Mouse (Mus musculus) left cerebral cortex, adult 8-10 months (tissue): ENCODE results near the gene Tmem151a. TPM values are rescaled to one million over a fixed set of nuclear protein-coding genes. Genes with fewer than 3 reads are reported as not detected.
A peak's percentile ranks its signal among the peaks of the same experiment; 100 is the strongest.

Experiments
- DNase-seq, 2 experiments: peaks; one replicate each; pipeline ENCODE4 v3.0.0; 2022; ENCODE audit warnings: low spot score in 2 of 2
- total RNA-seq, 4 experiments: library from RNA; stranded (reverse); gene quantifications; 2 replicates each; pipeline ENCODE4 v1.2.4; 2022

The Tmem151a gene
- total RNA-seq, 4 experiments from 2014 or later, result 135 to 156 (median 139) TPM

DNA sequence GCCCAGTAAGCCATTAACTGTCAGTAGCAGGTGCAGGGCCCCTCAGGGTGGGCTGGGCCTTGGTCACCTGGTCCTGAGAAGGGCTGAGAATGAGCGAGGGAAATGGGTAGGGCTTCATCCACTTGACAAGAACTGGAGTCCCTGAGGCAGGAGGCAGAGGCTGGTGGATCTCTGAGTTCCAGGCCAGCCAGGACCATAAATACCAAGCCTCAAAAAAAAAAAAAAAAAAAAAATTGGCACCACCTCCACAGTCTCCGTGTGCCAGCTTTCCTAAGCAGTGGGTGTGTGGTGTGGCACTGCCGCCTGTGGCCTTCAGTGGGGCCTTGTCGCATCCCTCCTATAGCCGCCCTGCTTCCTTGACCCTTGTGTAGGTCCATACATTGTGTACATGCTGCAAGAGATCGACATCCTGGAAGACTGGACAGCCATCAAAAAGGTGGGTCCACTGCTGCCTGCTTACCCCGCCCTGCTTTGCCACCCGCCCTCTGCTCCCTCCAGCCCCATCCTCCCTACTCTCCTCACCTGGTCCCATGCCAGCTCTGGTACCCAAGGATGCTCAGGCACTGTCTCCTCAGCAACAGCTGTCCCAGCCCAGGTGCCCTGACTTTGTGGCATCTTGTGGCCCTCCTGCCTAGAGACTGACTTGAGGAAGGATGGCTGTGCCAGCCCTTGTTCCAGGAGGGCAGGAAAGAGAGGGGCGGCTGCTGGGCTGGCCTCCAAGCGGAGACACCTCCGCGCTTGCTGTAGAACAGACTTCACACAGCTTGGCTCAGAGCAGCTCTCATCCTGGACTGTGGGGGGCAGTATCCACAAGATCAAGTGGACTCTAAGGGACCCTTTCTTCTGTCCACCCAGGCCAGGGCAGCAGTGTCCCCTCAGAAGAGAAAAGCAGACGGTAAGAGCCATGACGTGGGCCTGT is 36.9 kb downstream of the Tmem151a start:
- DNase-seq, result peak; percentile 59 to 83

- DNase-seq, result no peak
Observed at GRCm38 (mm10) chr19:5045531-5045930, 39.8 kb downstream of the Tmem151a start.

GRCm38 (mm10) chr19:5041588-5041987 is 43.7 kb downstream of the Tmem151a start:
- DNase-seq, result no peak

GRCm38 (mm10) chr19:5040862-5041523 is 44.3 kb downstream of the Tmem151a start, which contains the start of gene Brms1:
Gene Brms1 (plus strand): TSS chr19:5041354.
- peak; percentile 89 to 92 for DNase-seq

- peak in 1 of 2 experiments; percentile 28 for DNase-seq
Observed at GRCm38 (mm10) chr19:5039301-5040114, 45.8 kb downstream of the Tmem151a start.

DNA sequence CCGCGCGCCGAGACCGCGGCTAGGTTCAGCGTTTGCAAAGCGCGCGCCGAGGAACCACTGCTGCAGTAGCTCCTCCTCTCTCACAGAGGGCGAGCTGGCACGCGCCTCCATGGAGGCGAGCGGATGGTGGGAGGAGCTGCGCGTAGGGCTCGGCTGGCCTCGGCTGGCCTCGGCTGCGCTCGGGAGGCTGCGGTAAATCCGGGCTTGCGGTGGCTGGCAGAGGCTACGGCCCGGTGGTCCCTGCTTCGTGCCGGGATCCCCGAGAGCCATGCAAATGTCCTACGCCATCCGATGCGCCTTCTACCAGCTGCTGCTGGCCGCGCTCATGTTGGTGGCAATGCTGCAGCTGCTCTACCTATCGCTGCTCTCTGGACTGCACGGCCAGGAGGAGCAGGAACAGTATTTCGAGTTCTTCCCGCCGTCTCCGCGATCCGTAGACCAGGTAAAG is 46.6 kb downstream of the Tmem151a start, which contains the start of the genes B4gat1 and AC124502.3:
B4gat1 (plus strand) TSS at position 118 of the 448 bp plus-strand sequence.
AC124502.3 (plus strand) TSS at position 183 of the 448 bp plus-strand sequence.
- peak; percentile 70 to 89 for DNase-seq

- DNase-seq, result peak in 1 of 2 experiments; percentile 95
Observed at GRCm38 (mm10) chr19:5037678-5038571, 47.4 kb downstream of the Tmem151a start.

DNA sequence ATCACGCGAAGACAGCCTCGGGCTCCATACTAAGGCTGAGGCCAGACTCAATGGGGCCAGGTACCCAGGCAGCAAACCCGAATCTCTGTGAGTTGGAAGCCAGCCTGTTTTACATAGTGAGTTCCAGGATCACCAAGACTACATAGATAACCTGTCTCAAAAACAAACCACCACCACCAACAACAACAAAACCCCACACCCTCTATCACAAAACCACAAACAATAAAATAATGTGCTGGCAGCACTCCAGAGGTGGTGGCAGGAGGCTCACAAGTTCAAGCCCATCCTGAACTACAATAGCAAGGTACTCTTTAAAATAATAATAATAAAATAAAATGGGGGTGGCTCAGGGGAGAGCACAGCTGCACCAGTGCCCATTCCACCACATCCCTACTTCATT is 48.8 kb downstream of the Tmem151a start:
- DNase-seq, result no peak

GRCm38 (mm10) chr19:5032686-5033085 is 52.6 kb downstream of the Tmem151a start:
- no peak for DNase-seq

DNA sequence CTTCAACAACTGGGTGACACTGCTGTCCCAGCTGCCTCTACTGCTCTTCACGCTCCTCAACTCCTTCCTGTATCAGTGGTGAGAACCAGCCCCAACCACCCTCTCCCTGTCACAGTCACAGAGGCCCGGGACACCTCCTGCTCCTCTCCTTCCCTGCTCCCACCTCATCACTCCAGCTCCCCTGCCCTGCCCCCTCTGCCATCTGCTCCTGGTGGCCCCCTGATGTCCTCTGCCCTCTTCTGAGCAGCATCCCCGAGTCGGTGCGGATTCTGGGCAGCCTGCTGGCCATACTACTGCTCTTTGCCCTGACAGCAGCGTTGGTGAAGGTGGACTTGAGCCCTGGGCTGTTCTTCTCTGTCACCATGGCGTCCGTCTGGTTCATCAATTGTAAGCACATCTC is 59.2 kb downstream of the Tmem151a start:
- no peak for DNase-seq

DNA sequence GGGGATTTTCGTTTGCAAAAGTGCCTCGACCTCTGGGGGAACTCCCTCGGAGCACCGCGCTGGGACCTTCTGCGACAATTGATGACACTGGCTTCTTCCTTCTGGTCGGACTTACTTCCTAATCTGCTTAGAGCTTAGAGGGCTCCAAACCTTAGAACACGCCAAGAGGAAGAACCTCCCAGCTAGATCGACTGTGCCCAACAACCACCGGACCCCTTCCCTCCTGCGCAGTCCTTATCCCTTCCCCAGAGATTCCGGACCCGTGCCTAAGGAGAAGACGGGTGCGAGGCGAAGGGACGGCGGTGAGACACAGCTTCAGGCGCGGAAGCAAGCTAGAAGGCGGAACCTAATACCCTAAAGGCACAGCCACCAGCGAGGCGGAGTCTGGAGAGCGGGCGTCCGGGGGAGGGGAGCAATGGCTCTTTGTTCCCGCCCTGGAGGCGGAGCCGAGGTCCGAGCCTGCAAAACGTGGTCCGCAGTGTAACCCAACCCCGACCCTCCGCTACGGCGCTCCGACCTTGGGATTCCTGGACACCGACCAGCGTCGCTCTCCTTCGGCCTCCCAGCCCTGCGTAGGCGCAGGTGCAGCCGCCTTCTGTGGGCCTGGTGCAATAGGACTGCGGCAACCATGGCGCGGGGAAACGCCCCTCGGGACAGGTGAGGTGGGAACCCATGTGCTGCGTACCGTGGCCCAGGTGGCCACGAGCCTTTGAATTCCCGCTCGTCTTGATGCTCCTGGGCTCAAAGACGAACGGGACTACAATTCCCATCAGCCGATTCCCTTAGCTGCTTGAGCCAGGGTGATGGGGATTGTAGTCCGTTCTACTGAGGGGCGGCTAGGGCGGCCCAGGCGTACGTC is 61.5 kb downstream of the Tmem151a start, which contains the start of gene Slc29a2:
Slc29a2 (plus strand) TSS at position 240 of the 859 bp plus-strand sequence.
- DNase-seq, result peak; percentile 72 to 86

DNA sequence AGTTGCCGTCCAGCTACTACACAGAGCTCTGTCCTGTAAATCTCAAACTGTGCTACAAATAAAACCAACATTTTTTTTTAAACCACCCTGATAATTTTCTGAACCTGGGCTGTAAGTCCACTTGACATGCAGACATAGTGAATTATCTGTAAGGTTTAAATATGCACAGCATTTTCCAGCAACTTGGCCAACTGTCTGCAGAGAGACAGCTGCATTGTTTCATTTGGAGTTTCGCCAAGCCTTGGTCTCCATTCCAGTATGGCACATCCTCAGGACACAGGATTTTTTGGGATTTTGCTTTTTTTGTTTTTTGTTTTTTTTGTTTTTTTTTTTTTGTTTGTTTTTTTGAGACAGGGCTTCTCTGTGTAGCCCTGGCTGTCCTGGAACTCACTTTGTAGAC is 63.9 kb downstream of the Tmem151a start:
- DNase-seq, result no peak

Other genes starting within 250 kb of the Tmem151a start
- 10 to 100 TPM; 30.1 to 35.8 (median 33.5) TPM for gene Ccs, start 246.2 kb downstream of the Tmem151a start, total RNA-seq
- 1 to 10 TPM; 2.3 to 3.1 (median 2.6) TPM for gene Ccdc87, start 246.2 kb downstream of the Tmem151a start, total RNA-seq
- gene Ctsf, start 230.4 kb downstream of the Tmem151a start, total RNA-seq, result 100 to 1,000 TPM; 107 to 126 (median 122) TPM
- gene Actn3, start 207.6 kb downstream of the Tmem151a start, total RNA-seq, result 1 to 10 TPM; 1.2 to 5.7 (median 3.2) TPM
- 10 to 100 TPM; 22.4 to 30.1 (median 23.7) TPM for gene Zdhhc24, start 206.9 kb downstream of the Tmem151a start, total RNA-seq
- 10 to 100 TPM; 32.5 to 38.2 (median 36.5) TPM for gene Bbs1, start 178.9 kb downstream of the Tmem151a start, total RNA-seq
- gene Dpp3, start 157.2 kb downstream of the Tmem151a start, total RNA-seq, result 10 to 100 TPM; 39.2 to 45.0 (median 41.7) TPM
- gene Peli3, start 142.4 kb downstream of the Tmem151a start, total RNA-seq, result 10 to 100 TPM; 25.3 to 33.8 (median 30.9) TPM
- 10 to 100 TPM; 57.1 to 61.5 (median 59.4) TPM for gene Mrpl11, start 123.4 kb downstream of the Tmem151a start, total RNA-seq
- gene Npas4, start 95.2 kb downstream of the Tmem151a start, total RNA-seq, result 10 to 100 TPM in 1 of 4 experiments, 1 to 10 TPM in 3; 6.2 to 16.4 (median 7.4) TPM
- 10 to 100 TPM; 11.6 to 17.6 (median 13.5) TPM for gene Slc29a2, start 61.7 kb downstream of the Tmem151a start, total RNA-seq
- gene B4gat1, start 46.7 kb downstream of the Tmem151a start, total RNA-seq, result 100 to 1,000 TPM; 129 to 141 (median 138) TPM
- gene AC124502.3, start 46.6 kb downstream of the Tmem151a start, total RNA-seq, result 1 to 10 TPM; 3.2 to 6.4 (median 4.7) TPM
- gene Brms1, start 44.2 kb downstream of the Tmem151a start, total RNA-seq, result 10 to 100 TPM; 23.7 to 29.7 (median 25.4) TPM
- gene Rin1, start 35.0 kb downstream of the Tmem151a start, total RNA-seq, result 10 to 100 TPM; 72.9 to 88.1 (median 78.2) TPM
- 1 to 10 TPM; 5.3 to 6.6 (median 6.1) TPM for gene Cd248, start 17.5 kb downstream of the Tmem151a start, total RNA-seq
- 10 to 100 TPM; 25.3 to 31.3 (median 28.6) TPM for gene Yif1a, start 3.0 kb upstream of the Tmem151a start, total RNA-seq
- 100 to 1,000 TPM; 172 to 193 (median 184) TPM for gene Cnih2, start 13.0 kb upstream of the Tmem151a start, total RNA-seq
- 100 to 1,000 TPM; 146 to 171 (median 156) TPM for gene Rab1b, start 21.5 kb upstream of the Tmem151a start, total RNA-seq
- gene Klc2, start 33.0 kb upstream of the Tmem151a start, total RNA-seq, result 100 to 1,000 TPM; 237 to 265 (median 247) TPM
- 10 to 100 TPM; 63.3 to 64.7 (median 64.5) TPM for gene Pacs1, start 187.6 kb upstream of the Tmem151a start, total RNA-seq
- 100 to 1,000 TPM; 201 to 220 (median 207) TPM for gene Sf3b2, start 209.9 kb upstream of the Tmem151a start, total RNA-seq
- gene Gal3st3, start 212.8 kb upstream of the Tmem151a start, total RNA-seq, result 10 to 100 TPM; 55.7 to 57.0 (median 56.3) TPM